Mouse (Mus musculus): ENCODE results near the gene Alyref. TPM values are rescaled to one million over a fixed set of nuclear protein-coding genes. Genes with fewer than 3 reads are reported as not detected.

The Alyref gene
- polyA plus RNA-seq, 1 experiment, result 588 TPM

- TF ChIP-seq GATA1 (IDR thresholded peaks at IDR 0.05; ENCODE audit: low read length), result no peak
Measured at GRCm38 (mm10) chr11:120583937-120584336, 14.2 kb downstream of the Alyref start.

GRCm38 (mm10) chr11:120582268-120582981, 15.7 kb downstream of the Alyref start:
- no peak for TF ChIP-seq GATA1 (IDR thresholded peaks at IDR 0.05; ENCODE audit: low read length)

- no peak for TF ChIP-seq GATA1 (IDR thresholded peaks at IDR 0.05; ENCODE audit: low read length)
Measured at GRCm38 (mm10) chr11:120581490-120582267, 16.5 kb downstream of the Alyref start, which contains the start of gene Arhgdia. Gene Arhgdia (minus strand): TSS chr11:120581624.

GRCm38 (mm10) chr11:120580871-120581331, 17.3 kb downstream of the Alyref start:
- no peak for TF ChIP-seq GATA1 (IDR thresholded peaks at IDR 0.05; ENCODE audit: low read length)

GRCm38 (mm10) chr11:120580190-120580589, 18.0 kb downstream of the Alyref start:
- TF ChIP-seq GATA1 (IDR thresholded peaks at IDR 0.05; ENCODE audit: low read length), result no peak

- no peak for TF ChIP-seq GATA1 (IDR thresholded peaks at IDR 0.05; ENCODE audit: low read length)
Measured at GRCm38 (mm10) chr11:120579316-120580107, 18.7 kb downstream of the Alyref start.

GRCm38 (mm10) chr11:120578694-120579243, 19.4 kb downstream of the Alyref start:
- no peak for TF ChIP-seq GATA1 (IDR thresholded peaks at IDR 0.05; ENCODE audit: low read length)

- TF ChIP-seq GATA1 (IDR thresholded peaks at IDR 0.05; ENCODE audit: low read length), result no peak
Measured at GRCm38 (mm10) chr11:120578024-120578693, 20.0 kb downstream of the Alyref start.

GRCm38 (mm10) chr11:120577211-120578023, 20.7 kb downstream of the Alyref start:
- no peak for TF ChIP-seq GATA1 (IDR thresholded peaks at IDR 0.05; ENCODE audit: low read length)

- no peak for TF ChIP-seq GATA1 (IDR thresholded peaks at IDR 0.05; ENCODE audit: low read length)
Measured at GRCm38 (mm10) chr11:120576365-120576981, 21.7 kb downstream of the Alyref start.

GRCm38 (mm10) chr11:120575940-120576339, 22.2 kb downstream of the Alyref start:
- no peak for TF ChIP-seq GATA1 (IDR thresholded peaks at IDR 0.05; ENCODE audit: low read length)

- no peak for TF ChIP-seq GATA1 (IDR thresholded peaks at IDR 0.05; ENCODE audit: low read length)
Measured at GRCm38 (mm10) chr11:120575046-120575445, 23.1 kb downstream of the Alyref start.

GRCm38 (mm10) chr11:120574278-120574600, 23.9 kb downstream of the Alyref start:
- TF ChIP-seq GATA1 (IDR thresholded peaks at IDR 0.05; ENCODE audit: low read length), result no peak
